Mouse (Mus musculus) megakaryocyte, embryonic 14.5 days (primary cell): ENCODE results near the gene Kmt5a.

Source experiments
- FLI1 ChIP-seq: IDR thresholded peaks from 2 replicates; pipeline ENCODE4 v1.6.1; 2012; ENCODE audit warnings: low read length, inconsistent platforms, mixed read lengths
- GATA1 ChIP-seq: IDR thresholded peaks from 3 replicates; pipeline ENCODE4 v1.6.1; 2012; ENCODE audit warnings: mixed read lengths, low read length, inconsistent platforms, borderline replicate concordance

DNA sequence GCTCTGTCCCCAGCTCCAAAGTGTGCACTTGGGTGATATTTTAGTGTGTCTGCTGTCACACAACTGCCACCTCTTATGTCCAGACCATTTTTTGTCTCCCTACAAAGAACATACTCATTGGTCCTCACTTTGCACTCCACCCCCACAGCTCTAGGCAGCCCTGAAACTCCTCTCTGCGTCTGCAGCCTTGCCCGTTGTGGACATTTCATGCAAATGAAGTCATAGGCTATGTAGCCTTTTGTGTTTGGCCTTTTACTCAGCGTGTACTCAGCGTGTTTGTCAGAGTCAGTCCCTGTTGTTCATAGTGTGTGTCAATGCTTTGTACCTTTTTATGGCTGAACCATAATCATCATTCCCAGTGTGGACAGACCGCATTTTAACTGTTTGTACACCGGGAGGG lies 9.8 kb downstream of the Kmt5a start:
- TF ChIP-seq FLI1 = no peak
- TF ChIP-seq GATA1 = no peak
